Mouse (Mus musculus): ENCODE results near the gene Dpf3.

DNA sequence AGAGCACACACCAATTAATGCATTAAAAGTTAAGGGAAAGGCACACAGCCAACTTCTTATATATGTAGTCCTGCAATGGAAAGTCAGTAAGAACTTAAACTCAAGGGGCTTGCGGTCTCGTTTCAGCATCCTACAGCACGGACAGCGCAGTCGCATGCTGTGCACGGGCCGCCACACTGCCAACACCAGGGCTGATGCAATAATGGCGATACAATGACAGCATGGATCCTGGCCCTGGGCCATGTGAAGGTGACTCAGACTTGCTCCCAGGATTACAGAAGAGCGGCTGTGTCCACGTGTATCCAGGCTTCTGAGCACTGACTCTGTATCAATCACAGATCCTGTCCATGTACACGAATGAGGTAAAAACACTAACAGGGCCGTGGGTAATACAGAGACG is 158.6 kb downstream of the Dpf3 start:
- TF ChIP-seq CTCF (IDR thresholded peaks at IDR 0.05; ENCODE audit: extremely low read depth, insufficient read depth, insufficient read length, insufficient replicate concordance): no peak
- no peak for TF ChIP-seq POLR2A (IDR thresholded peaks at IDR 0.05; ENCODE audit: low read depth, low read length)
